ENCODE assay signal across 16 mouse cellular contexts in genomic region chr7:125334769-125335168, GRCm38 (mm10).
"Had no signal": no experiment of that assay in that cellular context is flagged by ENCODE, and none has a peak within 500 bp of the region (broad histone marks: within the 10 kb centered on the region; RNA-seq: fewer than 3 reads in every experiment).

No protein-coding gene starts in this region.

- H3K9ac ChIP-seq: limb, embryonic 12.5 days; liver, embryonic 15.5 days; lung, embryonic 15.5 days; neural tube, embryonic 12.5 days; stomach, embryonic 15.5 days had no signal

- H3K4me1 ChIP-seq: liver, embryonic 15.5 days; megakaryocyte, embryonic 14.5 days; neural tube, embryonic 12.5 days; stomach, embryonic 15.5 days had no signal

- H3K4me3 ChIP-seq: left cerebral cortex, adult 2 months; limb, embryonic 12.5 days; liver, embryonic 15.5 days; lung, embryonic 15.5 days; megakaryocyte, embryonic 14.5 days; neural tube, embryonic 12.5 days; stomach, embryonic 15.5 days had no signal

- H3K4me2 ChIP-seq: limb, embryonic 12.5 days; liver, embryonic 11.5 days; liver, embryonic 15.5 days; lung, embryonic 15.5 days; neural tube, embryonic 12.5 days; stomach, embryonic 15.5 days had no signal

- H3K36me3 ChIP-seq: limb, embryonic 12.5 days; liver, embryonic 15.5 days; lung, embryonic 15.5 days; neural tube, embryonic 12.5 days; stomach, embryonic 15.5 days had no signal

- H3K27me3 ChIP-seq: liver, embryonic 15.5 days; lung, embryonic 15.5 days; neural tube, embryonic 12.5 days; stomach, embryonic 15.5 days had no signal

- DNase-seq: kidney, adult 8-10 months; kidney, postnatal 25 days; right cerebral cortex, postnatal 14 days; thymus, adult 2 months; thymus, postnatal 25 days had no signal

- H3K27ac ChIP-seq: left cerebral cortex, adult 2 months; limb, embryonic 12.5 days; liver, embryonic 15.5 days; lung, embryonic 15.5 days; macrophage; neural tube, embryonic 12.5 days; stomach, embryonic 15.5 days had no signal

- H3K9me3 ChIP-seq: limb, embryonic 12.5 days; liver, embryonic 15.5 days; lung, embryonic 15.5 days; megakaryocyte, embryonic 14.5 days; neural tube, embryonic 12.5 days; stomach, embryonic 15.5 days had no signal

- ATAC-seq: inflammation-experienced regulatory T-cells, adult 6 months; intestine, postnatal 0 days had no signal
